Mouse (Mus musculus) spleen, adult 2 months (tissue): ENCODE measurements at regions not wholly inside any gene's neighbourhood (a gene's known extent, or its start where the extent isn't known, plus 50 kb on each side); places are given as distances from the start of the nearest gene placed in this dataset.
"Not testable (repeated sequence)": the region's sequence is repeated elsewhere in the genome, so short reads cannot be mapped to it uniquely, and the experiment has no call there.

Experiments
- DNase-seq, 2 experiments: peaks; one replicate each; pipeline versions ENCODE4 v3.0.0 to v3.0.0-alpha.2; 2012 to 2021; ENCODE audit warnings: low spot score in 2 of 2, low read depth in 1 of 2
- H3K27ac ChIP-seq: fragments of 200-500 bp; 2 replicates; pipeline ENCODE4 v1.5.1; 2012; ENCODE audit warnings: low read length, inconsistent platforms; ENCODE audit not compliant: insufficient read depth
- H3K27me3 ChIP-seq: fragments of 200-500 bp; 2 replicates; pipeline ENCODE4 v1.6.1; 2012; ENCODE audit warnings: mild to moderate bottlenecking, moderate library complexity, low read length, inconsistent platforms; ENCODE audit not compliant: control insufficient read depth, insufficient read depth
- H3K36me3 ChIP-seq: fragments of 200-500 bp; 2 replicates; pipeline ENCODE4 v1.6.1; 2012; ENCODE audit warnings: mild to moderate bottlenecking, low read length, inconsistent platforms; ENCODE audit not compliant: control insufficient read depth, insufficient read depth
- H3K4me1 ChIP-seq: fragments of 200-500 bp; 2 replicates; pipeline ENCODE4 v1.6.1; 2011; ENCODE audit warnings: inconsistent platforms; ENCODE audit not compliant: control insufficient read depth, insufficient read depth, insufficient read length
- H3K4me3 ChIP-seq: fragments of 200-500 bp; 2 replicates; pipeline ENCODE4 v1.5.1; 2011; ENCODE audit warnings: mild to moderate bottlenecking, inconsistent platforms; ENCODE audit not compliant: insufficient read depth, insufficient read length; ENCODE audit errors: extremely low read depth
- CTCF ChIP-seq: fragments of 200-500 bp; IDR thresholded peaks from 2 replicates; pipeline ENCODE4 v1.5.1; 2011; ENCODE audit warnings: mild to moderate bottlenecking, inconsistent platforms; ENCODE audit not compliant: insufficient read depth, insufficient read length, insufficient replicate concordance; ENCODE audit errors: extremely low read depth
- POLR2A ChIP-seq: fragments of 200-500 bp; IDR thresholded peaks from 2 replicates; pipeline ENCODE4 v1.6.1; 2011; ENCODE audit warnings: low read depth, low read length, inconsistent platforms
- WGBS: fragments of 180-500 bp; shearing (Covaris S2); methylation state at CpG from one replicate; pipeline ENCODE4 v1.1.7; 2018; 5-methylcytosine and 5-hydroxymethylcytosine counted together

GRCm38 (mm10) chr6:66401868-66402440 is 133.2 kb upstream of the Mad2l1 start:
- Histone ChIP-seq H3K4me3 (no peak overlapping the region), H3K27me3 (no peaks in the 10 kb centered on the region), H3K27ac (no peak overlapping the region), H3K36me3 (no peaks in the 10 kb centered on the region), H3K4me1 (no peaks in the 10 kb centered on the region)
- TF ChIP-seq POLR2A = no peak
- TF ChIP-seq CTCF = no peak
- 32% methylated on average over 5 of the region's 5 CpGs for WGBS
- DNase-seq = no peak

GRCm38 (mm10) chr6:66414822-66415221 is 120.4 kb upstream of the Mad2l1 start:
- Histone ChIP-seq H3K36me3 (no peaks in the 10 kb centered on the region), H3K4me1 (no peaks in the 10 kb centered on the region), H3K27me3 (no peaks in the 10 kb centered on the region), H3K27ac (no peak overlapping the region), H3K4me3 (no peak overlapping the region)
- no peak for TF ChIP-seq CTCF
- TF ChIP-seq POLR2A = no peak
- DNase-seq = no peak
- WGBS = 28% methylated on average over 4 of the region's 4 CpGs

GRCm38 (mm10) chr6:66419452-66420041 is 115.6 kb upstream of the Mad2l1 start:
- WGBS = 89% methylated on average over 7 of the region's 7 CpGs
- DNase-seq = no peak
- Histone ChIP-seq H3K27ac (no peak overlapping the region), H3K27me3 (no peaks in the 10 kb centered on the region), H3K4me1 (no peaks in the 10 kb centered on the region), H3K36me3 (no peaks in the 10 kb centered on the region), H3K4me3 (no peak overlapping the region)
- TF ChIP-seq POLR2A (no peak), CTCF (no peak)

- no peaks in the 10 kb centered on the region for H3K27me3 ChIP-seq
- no peaks in the 10 kb centered on the region for H3K4me1 ChIP-seq
- no peaks in the 10 kb centered on the region for H3K36me3 ChIP-seq
- no peak overlapping the region for H3K27ac ChIP-seq
- WGBS = 87% methylated on average over 4 of the region's 4 CpGs
- DNase-seq = no peak
- no peak overlapping the region for H3K4me3 ChIP-seq
- no peak for TF ChIP-seq POLR2A
- no peak for TF ChIP-seq CTCF
These were observed 106.8 kb upstream of the Mad2l1 start for GRCm38 (mm10) chr6:66428370-66428769.

GRCm38 (mm10) chr6:66450408-66450807 is 84.8 kb upstream of the Mad2l1 start:
- not testable (repeated sequence) for H3K4me1 ChIP-seq, H3K4me3 ChIP-seq, DNase-seq, H3K27ac ChIP-seq, H3K36me3 ChIP-seq, H3K27me3 ChIP-seq

GRCm38 (mm10) chr6:66458172-66458571 is 77.0 kb upstream of the Mad2l1 start:
- no peak for TF ChIP-seq POLR2A
- no peak for TF ChIP-seq CTCF
- WGBS = 91% methylated on average over 3 of the region's 3 CpGs

GRCm38 (mm10) chr6:66464540-66464939 is 70.7 kb upstream of the Mad2l1 start:
- Histone ChIP-seq H3K27ac (no peak overlapping the region), H3K27me3 (no peaks in the 10 kb centered on the region), H3K4me3 (no peak overlapping the region), H3K36me3 (no peaks in the 10 kb centered on the region), H3K4me1 (no peaks in the 10 kb centered on the region)
- DNase-seq = no peak
- WGBS = 91% methylated on average over 4 of the region's 5 CpGs
- no peak for TF ChIP-seq POLR2A
- TF ChIP-seq CTCF = no peak

More at GRCm38 (mm10) chr6:66458172-66458571, 77.0 kb upstream of the Mad2l1 start:
- Histone ChIP-seq H3K36me3 (no peaks in the 10 kb centered on the region), H3K27me3 (no peaks in the 10 kb centered on the region), H3K4me1 (no peaks in the 10 kb centered on the region), H3K27ac (no peak overlapping the region), H3K4me3 (no peak overlapping the region)
- DNase-seq = no peak
